Mouse (Mus musculus): Measurements from ENCODE around the gene Bmp10. TPM values are rescaled to one million over a fixed set of nuclear protein-coding genes. Genes with fewer than 3 reads are reported as not detected.

The Bmp10 gene
- polyA plus RNA-seq, 1 experiment from 2014 or later, result 8.0 TPM

GRCm38 (mm10) chr6:87483900-87484289 is 55.1 kb downstream of the Bmp10 start:
- ATAC-seq (replicated peaks; ENCODE audit: insufficient number of reproducible peaks, low FRiP score, low TSS enrichment), result no peak
- WGBS (ENCODE audit: insufficient replicate concordance), result 58% methylated on average over 3 of the region's 3 CpGs
- Histone ChIP-seq H3K27me3 (ENCODE audit: control insufficient read depth, insufficient read depth, low read length) (no peaks in the 10 kb centered on the region), H3K9me3 (replicated peaks; ENCODE audit: control insufficient read depth, low read length) (no peaks in the 10 kb centered on the region), H3K9ac (ENCODE audit: low read depth, low read length) (no peak overlapping the region), H3K4me3 (ENCODE audit: low read depth, low read length) (no peak overlapping the region), H3K27ac (ENCODE audit: low read depth, low read length) (no peak overlapping the region), H3K36me3 (ENCODE audit: control insufficient read depth, insufficient read depth, low read length) (no peaks in the 10 kb centered on the region), H3K4me1 (ENCODE audit: control insufficient read depth, insufficient read depth, low read length) (no peaks in the 10 kb centered on the region), H3K4me2 (no peak overlapping the region)

- no peak for ATAC-seq (replicated peaks; ENCODE audit: insufficient number of reproducible peaks, low FRiP score, low TSS enrichment)
- Histone ChIP-seq H3K9ac (ENCODE audit: low read depth, low read length) (no peak overlapping the region), H3K36me3 (ENCODE audit: control insufficient read depth, insufficient read depth, low read length) (no peaks in the 10 kb centered on the region), H3K4me3 (ENCODE audit: low read depth, low read length) (no peak overlapping the region), H3K9me3 (replicated peaks; ENCODE audit: control insufficient read depth, low read length) (no peaks in the 10 kb centered on the region), H3K27me3 (ENCODE audit: control insufficient read depth, insufficient read depth, low read length) (no peaks in the 10 kb centered on the region), H3K4me1 (ENCODE audit: control insufficient read depth, insufficient read depth, low read length) (no peaks in the 10 kb centered on the region), H3K27ac (ENCODE audit: low read depth, low read length) (no peak overlapping the region), H3K4me2 (no peak overlapping the region)
- 73% methylated on average over 5 of the region's 5 CpGs for WGBS (ENCODE audit: insufficient replicate concordance)
Measured at GRCm38 (mm10) chr6:87484806-87485205, 56.0 kb downstream of the Bmp10 start.

Other genes with a start within 250 kb of the Bmp10 start
- gene Antxr1, start 93.2 kb upstream of the Bmp10 start, polyA plus RNA-seq (2014; fragmentation: Nextera tagmentation; extraction: Ambion mirVana), result 3.9 and 4.5 TPM in 2 replicates
- gene Gkn1, start 78.1 kb upstream of the Bmp10 start, polyA plus RNA-seq (2014; fragmentation: Nextera tagmentation; extraction: Ambion mirVana), result not detected in 2 replicates
- gene Gkn2, start 55.6 kb upstream of the Bmp10 start, polyA plus RNA-seq (2014; fragmentation: Nextera tagmentation; extraction: Ambion mirVana), result not detected in 2 replicates
- 1.3 and 2.1 TPM in 2 replicates for gene Gkn3, start 40.1 kb upstream of the Bmp10 start, polyA plus RNA-seq (2014; fragmentation: Nextera tagmentation; extraction: Ambion mirVana)
- gene Arhgap25, start 104.3 kb downstream of the Bmp10 start, polyA plus RNA-seq (2014; fragmentation: Nextera tagmentation; extraction: Ambion mirVana), result 1.1 and 1.6 TPM in 2 replicates
- gene Prokr1, start 161.7 kb downstream of the Bmp10 start, polyA plus RNA-seq (2014; fragmentation: Nextera tagmentation; extraction: Ambion mirVana), result 1.8 and 3.0 TPM in 2 replicates
- 9.3 and 10.1 TPM in 2 replicates for gene Aplf, start 243.2 kb downstream of the Bmp10 start, polyA plus RNA-seq (2014; fragmentation: Nextera tagmentation; extraction: Ambion mirVana)

Measured in heart, embryonic 11.5 days (tissue).